Mouse (Mus musculus): Measurements from ENCODE around the gene Tsacc.

GRCm38 (mm10) chr3:88252739-88253138 lies 44.1 kb downstream of the Tsacc start:
- TF ChIP-seq GATA1 (IDR thresholded peaks at IDR 0.05; ENCODE audit: low read length) = no peak
- TF ChIP-seq TAL1 (IDR thresholded peaks at IDR 0.05; ENCODE audit: low read length) = no peak

Data from erythroblast, embryonic 14.5 days (primary cell).